Mouse (Mus musculus): Measurements from ENCODE around the gene Plce1.

The Plce1 gene

DNA sequence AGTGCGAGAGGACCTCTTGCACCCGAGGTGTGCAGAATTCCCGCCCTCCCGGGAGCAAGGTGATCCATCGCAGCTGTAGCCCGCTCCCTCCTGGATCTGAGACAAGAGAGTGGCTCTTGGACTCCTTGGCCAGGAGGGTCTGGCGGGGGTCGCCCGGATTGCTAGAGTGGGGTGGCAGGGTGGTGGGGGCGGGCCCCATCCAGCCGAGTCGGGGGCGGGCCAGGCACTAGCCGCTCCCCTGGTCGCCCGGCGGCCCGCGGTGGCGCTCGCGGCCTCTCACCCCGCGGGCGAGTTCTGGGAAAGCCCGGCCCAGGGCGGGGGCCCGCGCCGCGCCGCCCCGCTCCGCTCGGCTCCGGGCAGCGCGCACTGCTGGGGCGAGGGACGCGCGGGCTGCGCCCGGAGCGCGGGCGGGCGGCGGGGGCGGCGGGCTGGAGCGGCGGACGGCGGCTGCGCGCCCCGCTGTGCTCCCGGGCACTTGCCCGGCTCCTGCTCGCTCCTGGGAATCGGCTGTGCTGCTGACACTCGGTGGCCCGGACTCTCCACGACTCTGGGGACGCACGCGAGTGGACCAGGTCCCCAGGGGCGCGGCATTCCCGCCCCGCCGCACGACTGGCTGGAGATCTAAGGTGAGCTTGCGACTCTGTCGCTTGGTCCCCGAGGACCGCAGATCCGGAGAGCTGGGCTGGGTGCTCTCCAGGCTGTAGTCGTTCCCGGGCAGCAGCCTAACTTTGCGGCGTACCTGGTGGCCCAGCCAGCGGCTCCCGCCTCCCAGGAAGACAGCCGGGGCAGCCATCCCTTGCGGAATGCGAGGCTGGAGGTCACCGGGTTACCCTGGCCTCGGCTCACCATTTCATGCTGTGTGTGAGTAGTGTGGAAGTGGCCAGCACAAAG is at the start of gene Plce1:
Gene Plce1 (plus strand): TSS at position 379 of the 891 bp plus-strand sequence.
- peak in 1 of 2 experiments; percentile 16 for DNase-seq (ENCODE audit: low spot score in 2 of 2)

DNA sequence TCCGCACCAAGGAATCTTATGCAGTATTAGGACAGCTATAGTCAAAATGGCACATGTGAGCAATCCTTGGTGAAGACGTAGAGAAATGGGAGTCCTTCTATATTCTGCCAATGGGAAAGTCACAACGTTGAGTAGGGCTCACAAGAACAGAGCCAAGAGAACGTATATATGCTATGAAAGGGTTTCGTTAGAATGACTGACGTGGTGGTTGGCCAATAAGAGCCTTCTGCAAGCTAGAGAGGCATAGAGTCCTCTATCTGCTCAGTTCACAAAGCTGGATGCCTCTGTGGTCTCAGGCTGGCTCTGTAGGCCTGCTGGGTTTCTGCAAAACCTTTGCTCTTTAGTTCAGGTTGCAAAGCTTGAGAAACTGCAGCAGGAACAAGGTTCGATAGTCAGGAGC is 49.6 kb upstream of the Plce1 start:
- DNase-seq (ENCODE audit: low spot score in 2 of 2): no peak

DNA sequence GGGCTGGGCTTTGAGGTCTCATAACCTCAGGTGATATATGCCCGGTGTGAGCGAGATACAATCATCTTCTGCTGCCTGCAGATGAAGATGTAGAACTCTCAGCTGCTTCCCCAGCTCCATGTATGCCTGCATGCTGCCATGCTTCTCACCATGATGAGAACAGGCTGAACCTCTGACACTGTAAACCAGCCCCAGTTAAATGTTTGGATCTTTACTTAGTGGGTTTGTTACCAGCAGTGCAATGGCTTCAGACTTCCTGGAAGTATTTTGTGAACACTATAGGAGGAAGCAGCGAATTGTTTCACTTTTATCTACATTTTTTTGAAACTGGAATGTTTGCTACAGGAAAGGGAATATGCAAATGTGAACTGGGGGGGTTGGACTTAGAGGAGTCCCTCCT is 48.9 kb upstream of the Plce1 start:
- no peak for DNase-seq (ENCODE audit: low spot score in 2 of 2)

DNA sequence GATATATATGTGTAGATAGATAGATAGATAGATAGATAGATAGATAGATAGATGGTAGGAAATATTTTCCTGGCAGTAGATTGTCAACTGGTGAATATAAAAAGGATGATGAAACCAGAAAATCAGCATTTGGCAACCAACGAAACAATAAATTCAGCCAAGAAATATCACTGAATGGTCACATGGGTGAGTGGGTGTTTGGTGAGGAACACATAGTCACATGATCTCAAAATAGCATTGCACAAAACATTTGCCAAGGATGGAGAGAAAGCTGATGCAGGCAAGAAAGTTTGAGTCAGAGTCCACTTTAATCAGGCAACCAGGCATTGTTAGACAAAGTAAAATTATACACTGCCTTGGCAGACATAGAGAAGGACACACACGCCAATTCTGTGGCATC is 47.5 kb upstream of the Plce1 start:
- DNase-seq (ENCODE audit: low spot score in 2 of 2): no peak

DNA sequence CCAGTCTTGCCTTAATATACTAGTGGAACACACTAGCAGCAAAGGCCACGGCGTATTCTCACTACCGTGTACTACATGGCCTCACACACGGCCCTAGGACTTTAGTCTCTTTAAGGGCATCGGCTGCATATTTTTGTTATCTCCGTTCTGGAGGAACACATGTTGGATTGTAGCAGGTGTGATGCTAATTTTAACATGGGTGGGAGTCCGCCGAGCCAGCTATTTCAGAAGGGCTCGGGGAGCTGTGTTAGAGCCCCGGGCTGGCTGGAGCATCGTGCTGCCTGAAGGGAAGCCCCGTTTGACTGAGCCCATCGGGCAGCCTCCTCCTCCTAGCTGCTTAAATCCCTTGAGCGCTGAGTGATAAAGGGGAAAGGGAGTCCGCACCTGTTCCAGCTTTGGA is 45.7 kb upstream of the Plce1 start:
- no peak for DNase-seq (ENCODE audit: low spot score in 2 of 2)

DNA sequence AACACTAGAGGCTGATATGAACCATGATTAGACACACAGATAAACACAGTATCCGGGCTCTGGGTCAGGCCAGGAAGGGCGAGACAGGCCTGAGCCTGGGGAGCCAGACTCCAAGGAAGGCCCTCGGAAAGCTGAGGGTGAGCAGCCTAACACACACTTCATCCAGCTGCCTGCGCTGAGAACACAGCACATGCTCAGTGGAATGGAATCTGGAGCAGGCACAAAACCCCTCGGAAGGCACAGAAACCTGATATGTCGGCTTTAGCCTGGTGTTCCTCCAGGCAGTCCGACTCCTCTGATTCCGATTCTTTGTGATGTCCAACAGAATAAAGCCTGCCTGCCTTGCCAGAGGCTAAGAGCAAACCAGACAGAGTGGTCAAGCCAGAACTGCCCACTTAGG is 39.0 kb upstream of the Plce1 start:
- DNase-seq (ENCODE audit: low spot score in 2 of 2): no peak

DNA sequence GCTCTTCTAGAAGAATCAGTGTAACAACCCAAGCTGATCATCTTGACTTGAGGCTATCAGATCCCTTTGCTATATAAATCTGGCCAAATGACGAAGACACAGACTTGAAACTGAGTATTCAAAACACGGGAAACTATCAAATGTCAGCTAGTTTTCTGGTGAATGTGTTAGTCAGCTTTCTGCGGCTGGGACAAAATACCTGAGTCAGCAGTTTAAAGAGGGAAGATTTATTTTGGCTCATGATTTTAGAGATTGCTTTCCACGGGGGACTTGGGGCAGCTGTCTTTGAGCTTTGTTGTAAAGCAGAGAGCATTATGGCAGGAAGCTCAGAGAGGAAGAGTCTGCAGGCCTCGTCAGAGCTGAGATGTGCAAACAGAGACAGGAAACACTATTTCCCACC is 35.2 kb upstream of the Plce1 start:
- DNase-seq (ENCODE audit: low spot score in 2 of 2): no peak

DNA sequence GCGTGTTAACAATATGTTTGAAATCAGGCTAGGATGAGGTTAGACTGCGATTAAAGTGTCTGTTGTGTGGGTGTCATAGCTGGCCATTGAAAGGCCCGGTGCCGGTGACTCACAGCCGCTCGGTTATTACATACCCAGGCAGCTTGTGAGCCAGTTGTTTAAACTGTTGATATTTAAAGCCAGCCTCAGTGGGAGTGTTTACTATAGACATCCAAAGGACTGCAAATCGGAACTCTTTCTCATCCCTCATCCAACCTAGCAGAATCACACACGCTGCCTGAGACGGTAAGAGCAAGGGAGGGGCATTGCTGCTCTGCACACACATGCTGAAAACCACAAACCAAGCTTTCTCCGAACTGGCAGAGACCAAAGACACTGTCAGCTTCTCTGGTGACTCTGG is 25.7 kb upstream of the Plce1 start:
- no peak for DNase-seq (ENCODE audit: low spot score in 2 of 2)

DNA sequence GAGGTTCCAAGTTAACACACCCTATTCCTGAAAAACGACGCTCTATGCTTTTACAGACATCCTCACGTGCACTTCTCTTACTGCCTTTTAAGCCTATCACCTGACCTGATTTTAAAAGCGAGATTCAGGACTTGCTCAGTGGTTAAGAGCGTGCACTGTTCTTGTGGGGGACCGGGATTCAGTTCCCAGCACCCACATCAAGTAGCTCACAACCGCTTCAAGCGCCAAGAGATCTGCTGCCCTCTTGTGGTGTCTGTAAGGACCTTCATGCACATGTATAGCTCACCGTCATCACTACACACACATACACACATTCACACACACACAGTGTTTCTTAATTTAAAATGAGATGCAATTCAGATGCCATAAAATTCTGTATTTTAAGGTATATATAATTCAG is 21.9 kb upstream of the Plce1 start:
- no peak for DNase-seq (ENCODE audit: low spot score in 2 of 2)

DNA sequence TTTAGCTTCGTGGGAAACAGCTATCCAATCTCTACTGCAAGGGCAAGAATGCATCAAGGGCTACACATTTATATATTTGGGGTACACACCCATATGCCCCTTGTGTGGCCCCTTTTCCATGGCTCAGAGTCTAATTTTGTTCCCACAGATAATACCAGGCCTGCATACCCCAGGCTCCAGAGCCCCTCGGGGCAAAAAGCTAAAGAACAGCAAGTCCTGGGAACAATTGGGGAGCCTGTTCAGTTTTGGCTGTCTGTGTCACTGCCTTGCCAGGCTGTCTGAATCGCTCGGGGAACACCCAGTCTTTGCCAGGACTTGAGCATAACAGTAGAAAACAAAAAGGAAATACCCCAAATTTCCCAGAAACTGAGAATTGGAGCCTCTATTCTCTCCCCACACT is 20.2 kb upstream of the Plce1 start:
- DNase-seq (ENCODE audit: low spot score in 2 of 2): no peak

DNA sequence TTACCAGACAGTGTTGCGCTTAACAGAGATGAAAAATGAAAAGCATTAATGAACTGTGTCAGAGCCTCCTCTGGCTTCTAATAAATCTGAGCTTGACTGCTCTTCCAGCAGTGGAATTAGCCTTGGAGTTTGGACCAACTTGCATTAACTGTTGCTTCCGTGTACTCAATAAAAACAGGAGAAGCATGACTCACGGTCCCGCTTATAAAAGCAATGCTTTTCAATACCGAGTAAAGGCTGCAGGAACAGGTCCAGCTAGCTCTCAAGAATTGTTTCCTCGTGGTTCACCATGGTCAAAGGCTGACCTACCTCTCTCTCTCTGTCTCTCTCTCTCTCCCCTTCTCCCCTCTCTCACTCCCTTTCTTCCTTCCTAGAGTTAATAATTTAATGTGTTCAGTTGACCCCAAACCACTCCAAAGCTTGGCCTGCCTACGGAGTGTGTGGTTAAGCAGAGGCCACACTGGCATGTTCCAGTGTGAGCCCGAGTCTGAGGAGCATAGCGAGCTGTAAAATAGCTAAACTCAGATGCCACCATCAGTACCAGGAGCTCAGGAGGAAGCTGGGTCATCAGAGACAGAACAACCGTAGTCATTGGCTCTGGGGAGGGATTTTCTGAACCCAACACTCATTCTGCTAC is 10.5 kb upstream of the Plce1 start:
- no peak for DNase-seq (ENCODE audit: low spot score in 2 of 2)

DNA sequence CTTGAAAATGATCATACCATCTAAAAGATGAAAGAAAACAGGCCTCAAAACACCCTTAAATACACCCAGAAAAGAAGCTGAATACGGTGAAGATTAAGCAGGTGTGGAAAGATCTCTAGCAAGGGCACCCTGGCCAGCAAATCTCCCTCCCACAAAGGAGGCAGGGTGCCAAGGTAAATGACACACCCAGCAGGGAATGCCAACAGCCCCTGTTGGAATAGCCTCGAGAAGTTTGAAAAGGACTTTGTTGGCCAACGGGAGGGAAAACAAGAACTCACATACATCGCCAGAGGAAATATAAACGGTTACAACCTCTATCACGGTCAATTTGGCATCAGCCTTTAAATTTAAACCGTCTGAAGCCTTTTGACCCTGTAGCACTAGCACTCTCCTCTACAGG is 5.5 kb upstream of the Plce1 start:
- no peak for DNase-seq (ENCODE audit: low spot score in 2 of 2)

DNA sequence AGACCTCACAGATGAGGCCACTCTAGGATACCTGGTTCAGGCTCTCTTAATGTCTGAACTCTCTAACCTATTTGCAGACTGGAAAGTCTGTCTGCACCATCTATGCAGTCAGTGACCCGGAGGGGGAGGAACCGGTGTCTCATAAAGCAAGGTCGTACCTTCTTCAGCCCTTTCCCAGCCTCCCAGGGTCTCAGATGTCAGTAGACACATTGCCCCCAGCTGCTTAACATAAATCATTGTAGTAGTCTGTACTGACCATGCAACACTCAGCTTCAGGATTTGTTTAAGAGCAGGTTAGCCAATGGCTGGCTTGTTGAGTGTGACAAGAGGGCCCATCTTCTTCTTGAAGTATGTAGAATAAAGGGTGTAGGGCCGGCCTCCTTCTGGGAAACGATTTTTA is 2.6 kb upstream of the Plce1 start:
- no peak for DNase-seq (ENCODE audit: low spot score in 2 of 2)

DNA sequence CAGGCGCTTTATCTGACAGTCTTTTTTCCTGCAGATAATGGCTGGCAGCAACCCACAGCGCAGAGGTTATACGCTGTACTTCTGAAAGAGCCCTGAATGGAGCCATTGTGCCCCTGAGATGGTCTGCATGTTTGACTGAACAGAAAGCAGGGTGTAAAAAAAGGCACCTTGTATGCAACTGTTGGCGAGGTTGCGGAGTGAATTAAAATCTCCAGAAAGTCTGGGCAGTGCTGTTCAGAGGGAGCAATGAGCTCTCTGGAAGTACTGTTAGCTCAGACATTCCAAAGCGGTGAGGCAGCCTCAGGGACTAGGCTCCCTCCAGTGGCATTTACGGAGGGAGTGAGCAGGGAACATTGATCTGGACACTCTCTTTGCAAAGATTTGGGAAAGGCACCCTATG is 2.0 kb upstream of the Plce1 start:
- DNase-seq (ENCODE audit: low spot score in 2 of 2): peak in 1 of 2 experiments; percentile 21

DNA sequence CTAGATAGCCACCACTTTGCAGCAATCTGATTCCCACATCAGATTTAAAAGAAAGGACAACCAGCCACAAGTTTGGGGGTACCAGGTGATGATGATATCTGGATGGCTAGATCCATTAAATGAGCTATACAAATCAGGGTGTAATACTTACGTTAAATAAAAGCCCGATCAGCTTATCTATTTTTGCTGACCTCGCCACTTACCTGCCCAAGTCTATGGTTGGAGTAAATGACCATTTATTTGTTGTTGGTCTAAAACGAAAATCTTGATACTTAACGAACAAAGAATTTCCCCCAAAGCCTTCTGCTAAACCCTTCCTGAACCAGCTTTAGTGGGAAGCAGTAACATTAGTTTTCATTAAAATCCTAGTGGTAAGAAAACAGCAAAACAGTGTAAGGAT is 1.4 kb upstream of the Plce1 start:
- DNase-seq (ENCODE audit: low spot score in 2 of 2): no peak

DNA sequence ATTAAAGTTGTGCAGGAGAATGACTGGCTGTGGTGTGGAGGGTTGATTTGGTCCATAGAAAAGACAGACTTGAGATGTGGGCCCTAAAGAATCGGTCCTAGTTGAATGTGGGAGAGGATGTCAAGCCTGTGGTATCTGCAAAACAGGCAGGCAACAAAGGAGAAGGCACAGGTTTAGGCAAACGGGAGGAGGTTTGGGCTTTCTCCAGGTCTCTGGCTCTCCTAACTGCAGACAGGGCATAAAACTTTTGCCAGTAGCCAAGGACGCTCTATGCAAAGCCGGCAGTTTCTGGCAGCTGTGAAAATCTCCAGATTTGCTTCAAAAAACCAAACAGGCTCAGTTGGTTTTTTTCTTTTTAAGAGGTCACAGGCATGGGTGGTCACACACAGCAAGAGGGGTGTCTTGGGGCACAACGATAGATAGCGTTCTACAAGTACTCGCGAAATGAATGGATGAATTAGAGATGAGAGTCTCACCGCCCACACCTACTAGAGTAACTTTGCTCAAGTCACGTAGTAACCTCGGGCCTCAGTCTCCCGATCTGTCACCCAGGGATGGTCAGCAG is 671 bp upstream of the Plce1 start:
- no peak for DNase-seq (ENCODE audit: low spot score in 2 of 2)

DNA sequence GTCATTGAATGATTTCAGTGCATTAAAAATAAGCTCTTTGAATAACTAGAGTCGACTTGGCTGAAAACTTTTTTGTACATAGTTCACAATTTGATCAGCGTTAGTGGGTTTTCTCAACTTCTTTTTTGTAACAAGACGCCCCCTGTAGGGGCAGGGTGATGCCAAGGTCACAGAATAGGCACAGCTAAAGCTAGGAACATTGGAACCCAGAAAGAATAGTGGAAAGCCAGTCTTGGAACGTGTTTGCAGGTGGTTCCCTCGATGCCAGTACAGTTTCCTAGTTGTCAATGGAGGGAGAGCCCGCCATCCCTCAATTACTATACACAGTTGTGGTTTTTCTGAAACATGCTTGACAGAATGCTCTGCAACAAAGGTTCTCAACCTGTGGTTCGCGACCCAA is 997 bp downstream of the Plce1 start:
- no peak for DNase-seq (ENCODE audit: low spot score in 2 of 2)

DNA sequence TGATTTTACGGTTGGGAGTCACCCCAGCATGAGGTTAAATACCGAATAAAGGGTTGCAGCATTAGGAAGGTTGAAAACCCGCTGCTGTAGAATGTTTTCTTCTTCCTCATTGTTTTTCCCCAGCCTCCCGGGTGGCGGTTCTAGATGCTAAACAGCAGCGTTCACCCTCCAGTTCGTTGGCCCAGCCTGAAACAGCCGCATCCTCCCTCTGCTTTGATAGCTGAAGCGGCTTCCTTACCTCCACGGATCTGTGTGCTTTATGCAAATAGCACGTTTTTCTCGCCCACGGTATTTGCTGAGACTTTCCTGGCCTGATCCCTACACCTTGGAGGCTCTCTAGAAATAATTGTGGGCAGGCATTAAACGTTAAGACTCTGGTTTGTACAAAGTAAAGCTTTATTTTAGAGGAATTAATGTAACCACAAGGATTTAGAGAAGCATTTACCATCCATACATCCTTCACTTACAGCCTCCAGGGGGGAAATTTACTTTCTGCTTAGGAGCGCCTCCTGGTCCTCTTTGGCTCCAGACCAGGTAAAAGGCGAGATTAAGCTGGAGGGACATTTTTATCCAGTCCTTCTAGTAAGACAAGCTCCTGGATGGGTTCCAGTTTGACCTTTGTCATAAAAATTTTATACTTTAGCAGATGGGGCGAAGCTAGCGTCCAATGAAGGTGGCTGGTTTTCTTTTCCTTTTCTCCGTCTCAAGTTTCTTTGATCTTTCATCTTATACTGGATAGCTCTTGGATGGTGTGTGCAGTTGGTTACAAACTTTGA is 1.7 kb downstream of the Plce1 start:
- DNase-seq (ENCODE audit: low spot score in 2 of 2): no peak

DNA sequence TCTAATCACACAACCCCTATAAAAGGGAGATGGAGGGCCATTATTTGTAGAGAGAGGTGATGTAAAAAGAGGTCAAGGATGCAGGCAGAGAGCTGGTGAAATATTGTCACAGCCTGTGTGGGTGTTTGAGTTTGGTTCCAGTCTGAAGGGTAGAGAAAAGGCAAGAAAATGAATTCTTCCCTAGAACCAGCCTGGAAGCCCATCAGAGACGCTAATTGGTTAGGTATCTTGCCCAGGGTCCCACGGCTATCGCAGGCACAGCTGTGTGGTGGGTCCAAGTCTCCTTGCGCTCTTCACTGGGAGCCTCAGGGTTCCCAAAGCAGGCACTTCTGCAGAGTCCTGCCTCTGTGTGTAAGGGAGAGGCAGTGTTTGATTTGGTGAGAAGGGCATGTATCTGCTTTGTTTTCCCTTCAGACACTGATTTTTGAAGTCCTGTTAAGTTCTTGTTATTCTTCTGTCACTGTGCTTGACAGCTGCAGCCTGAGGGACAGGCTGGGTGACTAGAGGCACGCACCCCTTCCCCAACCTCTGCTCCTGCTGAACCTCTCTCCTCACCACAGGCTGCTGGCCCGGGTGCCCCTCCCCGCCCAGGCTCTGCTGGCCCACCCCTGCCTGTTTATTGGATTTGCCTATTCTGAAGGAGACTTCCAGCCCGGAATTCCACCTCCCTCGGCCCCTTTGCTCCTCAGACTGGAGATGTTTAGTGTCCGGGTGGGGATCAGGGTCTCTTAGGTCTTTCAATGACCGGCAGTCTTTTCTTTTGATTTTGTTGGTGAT is 5.1 kb downstream of the Plce1 start:
- DNase-seq (ENCODE audit: low spot score in 2 of 2): no peak

DNA sequence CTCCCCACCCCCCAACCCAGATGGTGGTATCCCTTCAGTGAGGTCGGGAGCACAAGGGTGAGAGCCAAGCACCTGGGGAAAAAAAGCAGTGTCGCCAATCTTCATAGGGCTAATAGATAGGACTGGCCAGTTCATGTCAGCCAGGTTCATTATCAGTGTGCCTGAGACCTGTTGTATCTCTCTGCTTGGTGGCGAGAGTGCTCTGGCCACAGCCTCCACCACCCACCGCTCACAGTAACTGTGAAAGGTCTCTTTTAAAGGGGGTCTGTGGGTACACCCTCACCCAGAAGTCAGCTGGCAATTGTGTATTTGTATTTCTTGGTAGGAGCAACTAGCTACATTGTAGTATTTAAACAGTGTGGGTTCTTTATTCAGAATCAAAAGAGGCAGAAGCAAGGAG is 6.6 kb downstream of the Plce1 start:
- DNase-seq (ENCODE audit: low spot score in 2 of 2): no peak

DNA sequence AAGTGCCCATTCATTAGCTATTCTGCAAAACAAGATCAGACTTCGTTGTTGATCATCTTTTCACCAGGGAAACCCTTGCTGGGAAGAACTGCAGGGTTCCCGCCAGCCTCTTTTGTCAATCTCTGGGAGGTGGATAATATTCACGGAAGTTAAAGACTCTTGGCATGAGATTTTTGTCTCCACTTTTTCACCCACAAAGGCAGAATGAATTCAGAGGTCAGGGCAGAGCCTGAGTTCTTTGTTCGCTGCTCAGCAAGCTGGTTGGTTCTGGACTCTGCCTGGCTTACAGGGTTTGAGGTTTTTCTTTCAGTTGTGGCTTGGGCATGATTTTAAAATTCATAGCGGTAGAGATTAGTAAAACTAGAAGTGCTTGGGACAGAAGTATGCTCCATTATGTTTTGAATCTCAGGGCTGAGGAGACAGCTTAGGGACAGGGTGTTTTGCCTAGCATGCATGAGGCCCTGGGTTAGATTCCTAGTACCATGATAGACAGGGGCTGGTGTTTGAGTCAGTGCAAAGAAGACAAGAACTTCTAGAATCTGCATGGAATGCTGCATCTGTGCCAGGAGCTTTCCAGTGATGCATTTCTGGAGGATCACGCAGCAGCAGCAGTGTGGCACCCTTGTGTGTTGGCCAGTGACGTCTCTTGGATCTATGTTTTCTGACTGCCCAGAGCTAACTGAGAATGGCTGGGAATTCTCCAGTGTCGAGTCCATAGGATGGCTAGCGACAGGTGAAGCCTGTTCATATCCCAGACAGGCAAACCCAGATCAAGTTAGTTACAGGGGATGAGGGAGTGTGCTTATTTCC is 7.4 kb downstream of the Plce1 start:
- no peak for DNase-seq (ENCODE audit: low spot score in 2 of 2)
